Mouse (Mus musculus) megakaryocyte, adult 5-6 weeks (primary cell): ENCODE results near the gene Timm9. TPM values are rescaled to one million over a fixed set of nuclear protein-coding genes. Genes with fewer than 3 reads are reported as not detected.
A peak's percentile ranks its signal among the peaks of the same experiment; 100 is the strongest.

ENCODE experiments used
- ATAC-seq: 2 replicates; pipeline ENCODE4 v1.8.0; 2016; ENCODE audit warnings: mild to moderate bottlenecking, inconsistent platforms; ENCODE audit not compliant: poor library complexity, severe bottlenecking
- total RNA-seq, 2 experiments: library from RNA; stranded (forward) in 1 of 2; stranded (reverse) in 1 of 2; fragments of 153-499, 151-499 nt in 1 of 2; fragments of 221-1000, 200-1000 nt in 1 of 2; gene quantifications; 2 replicates each; pipeline versions ENCODE4 v1.2.3 to v1.2.4; 2015 to 2017

The Timm9 gene
- total RNA-seq (2015) (26.7 and 29.0 TPM in 2 replicates), total RNA-seq (2017) (21.3 and 22.4 TPM in 2 replicates)

DNA sequence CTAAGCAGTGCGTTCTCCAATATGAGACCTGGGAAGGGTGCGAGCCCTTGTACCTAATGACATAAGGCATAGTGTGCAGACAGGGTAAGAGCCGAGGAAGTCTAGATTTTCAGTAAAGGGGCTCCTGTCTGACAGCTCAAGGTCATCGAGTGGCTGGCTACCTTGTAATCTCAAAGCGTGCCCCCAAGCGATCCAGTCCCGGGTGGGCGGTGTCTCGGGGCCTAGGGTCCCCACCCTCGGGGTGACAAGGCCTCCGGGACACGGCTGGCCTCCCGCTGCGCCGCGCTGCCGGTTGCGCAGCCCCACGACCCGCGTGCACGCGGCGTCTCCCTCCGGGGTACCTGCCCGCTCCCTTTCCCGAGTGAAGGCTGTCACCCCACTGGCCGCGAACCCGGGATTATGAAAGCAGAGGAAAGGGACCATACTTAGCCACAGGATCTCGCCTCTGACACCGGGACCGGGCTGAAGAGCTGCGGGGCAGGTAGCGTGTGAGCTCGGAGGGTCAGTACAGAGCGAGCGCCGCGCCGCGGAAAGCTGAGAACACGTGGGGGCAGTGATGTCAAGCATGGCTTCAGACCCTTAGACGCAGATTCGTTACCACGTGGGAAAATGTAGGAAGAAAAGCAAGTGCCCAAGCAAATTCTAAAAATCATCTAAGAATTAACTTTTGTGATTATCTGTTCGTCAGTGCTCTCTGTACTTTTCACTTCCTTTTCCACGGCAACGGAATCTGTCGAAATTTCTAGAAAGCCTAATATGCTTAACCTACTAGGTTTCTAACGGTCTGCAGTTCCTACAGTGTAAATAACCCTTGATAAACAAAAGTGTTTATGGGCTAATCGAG, at the start of gene Timm9, which contains the start of gene 2700049A03Rik:
Timm9 (minus strand) TSS at position 555 of the 844 bp plus-strand sequence.
2700049A03Rik (plus strand) TSS at position 719 of the 844 bp plus-strand sequence.
- peak; percentile 82 for ATAC-seq

DNA sequence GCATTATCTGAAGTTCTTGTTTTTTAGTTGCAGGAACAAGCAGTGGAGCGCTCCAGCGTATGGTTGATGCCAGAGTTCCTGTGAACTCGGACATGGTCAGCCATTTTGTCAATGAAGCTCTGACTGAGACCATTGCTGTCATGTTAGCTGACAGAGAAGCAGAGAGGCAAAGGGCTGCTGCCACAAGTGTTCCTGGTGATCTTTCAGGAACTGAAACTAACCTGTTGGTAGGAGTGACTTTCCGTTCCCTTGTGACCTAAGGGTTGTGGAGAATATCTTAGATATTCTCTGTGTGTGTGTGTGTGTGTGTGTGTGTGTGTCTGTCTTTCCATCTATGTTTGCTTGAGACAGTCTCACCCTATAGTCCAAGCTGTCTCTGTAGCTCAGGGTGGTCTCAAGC, 47.9 kb upstream of the Timm9 start:
- ATAC-seq, result peak; percentile 33; the same call in 1 of the 2 replicates

DNA sequence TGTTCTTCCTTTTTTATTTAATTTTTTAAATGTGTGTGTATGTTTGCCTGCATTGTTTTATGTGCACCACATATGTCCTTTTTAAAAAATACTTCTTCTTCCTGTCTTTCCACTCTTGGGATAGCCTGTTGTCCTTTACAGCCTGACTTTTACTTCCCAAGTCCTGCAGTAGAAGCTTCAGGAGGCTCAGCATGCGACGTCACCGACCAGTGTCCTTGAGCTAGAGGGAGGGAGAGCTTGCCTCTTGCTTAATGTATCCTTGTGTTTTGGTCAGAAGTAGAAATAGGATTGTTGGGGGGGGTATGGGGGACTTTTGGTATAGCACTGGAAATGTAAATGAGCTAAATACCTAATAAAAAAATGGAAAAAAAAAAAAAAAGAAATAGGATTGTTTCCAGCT, 47.3 kb upstream of the Timm9 start:
- ATAC-seq, result no peak

DNA sequence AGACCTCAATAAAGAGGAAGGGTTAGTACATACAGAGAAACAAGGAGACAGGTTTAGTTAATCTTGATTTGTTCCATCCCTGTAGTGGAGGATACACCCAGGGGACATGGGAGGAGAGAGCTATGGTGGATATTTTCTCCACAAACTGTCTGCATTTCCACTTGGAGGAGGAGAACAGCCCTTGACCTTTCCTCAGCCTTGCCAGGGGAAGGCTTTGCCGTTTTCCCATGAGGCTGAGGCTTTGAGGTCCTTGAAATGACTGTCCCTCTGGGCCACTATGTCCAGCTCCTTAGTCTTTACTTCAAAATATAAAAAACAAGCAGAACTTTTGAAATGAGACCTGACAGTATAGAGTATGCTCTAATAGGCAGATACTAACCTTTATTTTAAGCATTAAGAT, 33.4 kb upstream of the Timm9 start:
- no peak for ATAC-seq

DNA sequence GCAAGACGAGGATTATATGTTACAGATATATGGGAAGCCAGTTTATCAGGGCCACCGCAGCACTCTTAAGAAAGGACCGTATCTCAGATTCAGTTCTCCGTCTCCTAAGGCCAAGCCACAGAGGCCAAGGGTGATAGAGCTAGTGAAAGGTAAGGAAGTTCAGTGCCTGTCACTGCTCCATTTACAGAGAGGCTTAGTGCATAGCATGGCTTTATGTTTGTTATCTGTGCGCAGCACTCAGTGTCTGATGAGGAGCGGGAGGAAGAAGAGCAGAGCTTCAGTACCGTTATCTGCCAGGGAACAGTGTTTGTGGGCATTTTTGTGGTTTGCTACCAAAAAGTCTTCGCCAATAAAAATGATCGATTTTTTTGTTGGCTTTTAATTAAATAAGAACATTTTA, 27.9 kb upstream of the Timm9 start:
- no peak for ATAC-seq

DNA sequence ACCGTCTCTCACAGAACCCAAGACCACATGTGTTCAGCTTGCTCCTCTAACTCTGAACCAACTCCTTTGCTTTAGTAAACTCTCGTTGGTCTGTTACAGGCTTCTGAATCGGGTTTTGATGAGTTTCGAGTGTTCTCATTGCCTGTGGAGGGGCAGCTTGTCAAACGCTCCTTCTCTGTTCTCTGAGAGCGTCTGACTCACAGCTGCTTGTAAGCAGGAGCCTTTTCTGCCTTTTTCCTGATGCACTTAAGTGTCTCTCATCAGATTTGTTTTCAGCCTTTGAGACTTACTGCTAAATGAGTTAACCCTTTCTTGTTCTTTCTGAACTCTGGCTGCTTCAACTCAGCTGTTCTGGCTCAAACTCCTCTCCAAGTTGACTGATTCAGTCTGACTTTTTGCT, 21.5 kb upstream of the Timm9 start:
- no peak for ATAC-seq

DNA sequence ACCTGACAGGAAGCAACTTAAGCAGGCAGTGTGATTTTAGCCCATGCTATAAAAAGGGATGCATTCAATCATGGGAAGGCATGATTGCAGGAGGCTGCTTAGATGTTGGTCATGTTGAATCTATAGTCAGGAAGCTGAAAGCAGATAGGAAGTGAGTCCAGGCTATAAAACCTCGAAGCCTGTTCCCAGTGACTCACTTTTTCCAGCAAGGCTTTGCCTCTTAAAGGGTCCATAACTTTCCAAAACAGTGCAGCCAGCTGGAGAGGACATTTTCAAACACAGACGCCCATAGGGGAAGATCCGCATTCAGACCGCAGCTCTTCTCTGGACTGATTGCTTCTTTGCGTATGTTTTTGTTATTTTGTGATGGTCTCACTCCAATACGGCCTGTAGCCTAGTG, 18.5 kb upstream of the Timm9 start:
- ATAC-seq, result no peak

DNA sequence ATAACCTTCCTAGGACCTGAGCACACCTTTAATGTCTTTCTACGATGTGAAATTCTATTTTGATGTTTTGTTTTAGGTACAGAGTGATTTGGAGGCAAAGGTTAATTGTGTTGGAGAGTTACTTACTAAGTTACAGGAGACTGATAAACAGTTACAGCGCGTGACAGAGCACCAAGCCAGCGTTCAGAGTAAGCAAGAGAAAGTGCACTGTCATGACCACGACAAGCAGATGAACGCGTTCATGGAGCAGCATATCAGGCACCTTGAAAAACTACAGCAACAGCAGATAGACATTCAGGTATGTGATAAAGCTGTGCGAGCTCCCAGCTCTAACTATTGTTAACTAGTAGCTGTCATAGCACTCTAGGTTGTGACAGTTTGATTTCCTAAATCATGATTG, 13.7 kb upstream of the Timm9 start:
- ATAC-seq, result no peak

DNA sequence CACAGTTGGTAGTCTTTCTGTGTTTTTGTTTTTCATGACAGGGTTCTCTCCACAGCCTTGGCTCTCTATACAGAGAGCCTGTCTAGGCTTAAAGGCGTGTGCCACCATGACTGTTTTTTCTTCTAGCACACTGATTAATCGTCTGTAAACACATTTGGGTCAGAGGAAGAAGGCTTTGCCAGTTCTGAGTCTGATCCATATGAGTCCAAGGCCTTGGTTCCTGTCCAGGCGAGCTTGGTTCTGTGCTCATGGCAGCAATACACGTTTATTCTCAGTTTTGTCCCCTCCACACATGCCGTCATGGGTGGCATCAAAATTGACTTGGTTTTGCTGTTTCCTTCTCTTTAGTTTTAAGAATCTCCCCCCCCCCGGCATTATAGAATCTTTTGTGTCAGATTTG, 13.0 kb upstream of the Timm9 start:
- ATAC-seq, result no peak

DNA sequence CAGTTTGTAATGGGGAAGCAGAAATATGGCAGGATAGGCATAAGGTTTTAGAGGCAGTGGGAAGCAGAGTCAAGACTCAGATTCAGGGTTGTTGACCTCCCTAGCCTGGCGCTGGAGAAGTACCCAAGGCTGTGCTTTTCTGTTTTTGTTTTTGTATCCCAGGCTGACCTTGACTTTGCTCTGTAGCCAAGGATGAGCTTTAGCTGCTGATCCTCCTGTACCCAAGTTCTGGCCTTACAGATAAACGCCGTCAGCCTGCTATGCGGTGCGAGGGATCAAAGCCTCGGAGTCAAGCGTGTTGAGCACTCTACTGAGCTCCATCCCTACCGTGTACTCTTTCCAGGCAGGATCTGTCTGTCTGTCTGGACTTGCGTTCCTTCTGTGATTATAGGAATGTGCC, 12.3 kb upstream of the Timm9 start:
- no peak for ATAC-seq

DNA sequence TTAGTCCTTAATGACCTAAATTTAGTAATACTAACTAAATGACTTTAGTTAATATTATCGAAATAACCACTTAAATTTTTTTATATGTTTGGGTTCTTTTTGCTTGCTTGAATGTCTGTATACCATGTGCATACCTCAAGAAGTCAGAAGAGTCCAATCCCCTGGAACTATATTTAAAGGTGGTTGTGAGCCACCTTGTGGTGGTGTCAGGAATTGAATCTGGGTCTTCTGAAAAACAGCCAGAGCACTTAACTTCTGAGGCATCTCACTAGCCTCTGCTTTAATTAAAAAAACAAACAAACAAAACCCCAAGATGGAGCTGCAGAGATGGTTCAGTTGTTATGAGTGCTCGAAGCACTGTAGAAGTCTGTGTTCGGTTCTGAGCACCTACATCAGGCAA, 11.2 kb upstream of the Timm9 start:
- 0 out of 2 replicates have a peak, but pooled peaks have one; percentile 56 for ATAC-seq

DNA sequence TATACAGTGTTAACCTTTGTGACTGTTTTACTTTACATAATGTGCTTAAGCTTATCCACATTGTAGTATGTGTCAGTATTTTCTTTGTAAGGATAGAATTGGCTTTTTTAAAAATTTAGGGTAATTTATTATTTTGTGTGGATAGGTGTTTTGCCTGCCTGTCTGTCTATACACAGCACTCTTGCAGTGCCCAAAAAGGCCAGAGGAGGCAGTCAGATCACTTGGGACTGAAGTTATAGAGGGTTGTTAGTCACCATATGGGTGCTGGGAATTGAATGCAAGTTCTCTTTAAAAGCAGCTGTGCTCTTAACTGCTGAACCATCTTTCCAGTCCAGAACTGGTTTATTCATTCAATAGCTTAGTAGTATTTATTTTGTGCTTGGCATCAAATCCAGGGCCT, 4.7 kb upstream of the Timm9 start:
- no peak for ATAC-seq

DNA sequence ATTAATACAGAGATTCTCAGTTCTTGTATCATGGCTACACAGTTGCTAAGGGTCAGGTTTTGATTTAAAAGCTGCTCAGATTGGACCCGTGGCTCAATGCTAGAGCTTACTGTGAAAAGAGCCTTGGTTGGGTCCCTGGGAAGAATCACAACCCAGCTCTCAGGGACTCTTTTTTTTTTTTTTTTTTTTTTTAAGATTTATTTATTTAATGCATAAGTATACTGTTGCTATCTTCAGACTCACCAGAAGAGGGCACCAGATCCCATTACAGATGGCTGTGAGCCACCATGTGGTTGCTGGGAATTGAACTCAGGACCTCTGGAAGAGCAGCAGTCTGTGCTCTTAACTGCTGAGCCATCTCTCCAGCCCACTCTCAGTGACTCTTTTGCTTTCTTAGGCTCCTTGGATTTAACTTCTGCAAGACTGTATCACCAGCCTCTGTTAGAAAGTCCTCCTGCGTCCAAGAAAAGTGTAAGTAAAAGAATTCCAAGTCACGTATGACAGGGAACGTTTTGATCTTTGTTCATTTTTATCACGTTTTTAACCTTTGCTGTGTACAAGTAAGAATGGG, 2.9 kb upstream of the Timm9 start:
- no peak for ATAC-seq

DNA sequence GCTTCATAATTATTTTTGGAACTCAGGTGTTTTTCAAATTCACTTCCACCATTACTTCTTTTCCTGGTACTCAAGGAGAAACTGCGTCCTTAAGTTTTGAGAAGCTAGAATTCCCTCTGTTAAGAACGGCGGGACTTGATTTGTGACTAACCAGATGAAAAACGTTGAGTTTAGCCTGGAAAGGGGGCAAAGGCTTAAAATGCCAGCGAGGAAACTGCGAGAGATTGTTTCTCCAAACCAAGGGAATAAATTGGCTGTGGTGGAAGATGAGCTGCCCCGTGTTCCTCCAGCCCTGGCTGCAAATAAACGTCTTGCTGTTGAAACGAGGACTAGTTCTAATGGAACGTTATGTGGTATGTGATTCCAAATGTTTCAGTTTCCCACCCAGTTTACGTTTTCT, 1.2 kb upstream of the Timm9 start:
- no peak for ATAC-seq

DNA sequence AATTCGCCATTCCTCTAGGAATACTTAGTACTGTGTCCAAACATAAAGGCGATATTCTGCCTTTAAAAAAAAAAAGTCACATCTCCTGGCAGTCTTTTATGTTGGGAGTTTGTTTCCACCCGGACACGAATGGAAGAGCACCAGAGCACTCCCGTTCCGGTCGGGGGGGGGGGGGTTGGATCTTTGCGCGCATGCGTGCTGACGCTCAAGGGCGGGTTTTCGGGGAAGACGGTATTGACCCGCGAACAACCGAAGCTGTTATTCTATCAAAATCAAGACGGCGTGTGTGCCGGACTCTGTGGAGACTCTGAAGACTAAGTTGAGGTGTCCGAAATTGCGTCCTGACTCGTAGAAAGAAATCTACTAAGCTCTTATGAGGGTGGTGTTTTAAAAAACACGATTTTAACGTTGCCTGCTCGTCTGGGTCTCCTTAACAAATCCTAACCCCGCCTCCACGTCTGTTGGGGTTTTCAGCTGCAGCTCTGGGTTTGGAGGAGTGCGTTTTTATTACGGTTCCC, 549 bp upstream of the Timm9 start:
- ATAC-seq, result peak; percentile 92

DNA sequence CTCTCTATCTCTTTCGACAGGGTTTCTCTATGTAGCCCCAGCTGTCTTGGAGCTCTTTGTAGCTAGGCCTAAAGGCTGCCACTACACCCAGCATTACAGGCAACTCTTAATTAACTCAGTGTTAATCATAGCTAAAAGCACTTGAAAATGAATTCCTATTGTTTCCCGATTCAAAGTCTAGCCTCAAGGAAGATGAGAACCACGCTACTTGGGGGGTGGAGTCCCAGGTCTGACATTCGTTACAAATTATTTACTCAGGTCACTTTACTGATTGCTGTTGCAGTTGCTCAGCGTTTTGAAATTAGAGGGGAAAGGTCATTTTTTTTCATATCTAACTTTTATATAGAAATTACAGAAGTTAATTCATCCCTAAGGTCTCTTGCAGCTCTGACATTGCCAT, 903 bp downstream of the Timm9 start:
- no peak for ATAC-seq

DNA sequence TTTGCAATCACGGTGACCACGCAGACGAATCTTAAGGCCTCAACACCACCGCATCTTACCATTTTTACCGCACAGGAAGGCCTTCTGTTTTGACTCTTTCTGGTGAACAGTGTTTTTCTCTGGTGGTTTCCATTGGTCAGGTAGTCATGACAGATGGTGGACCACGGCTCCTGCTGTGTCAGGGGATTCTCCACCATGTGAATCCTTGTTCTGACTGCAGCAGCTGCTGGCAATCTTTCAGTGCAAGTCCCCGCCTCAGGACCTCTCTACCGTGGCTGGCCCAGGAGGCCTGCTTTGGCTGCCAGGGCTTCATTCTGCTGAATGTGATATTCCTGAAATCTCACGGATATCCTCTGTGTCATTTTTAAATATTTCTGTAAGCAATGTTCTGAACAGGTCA, 13.2 kb downstream of the Timm9 start:
- ATAC-seq, result no peak

DNA sequence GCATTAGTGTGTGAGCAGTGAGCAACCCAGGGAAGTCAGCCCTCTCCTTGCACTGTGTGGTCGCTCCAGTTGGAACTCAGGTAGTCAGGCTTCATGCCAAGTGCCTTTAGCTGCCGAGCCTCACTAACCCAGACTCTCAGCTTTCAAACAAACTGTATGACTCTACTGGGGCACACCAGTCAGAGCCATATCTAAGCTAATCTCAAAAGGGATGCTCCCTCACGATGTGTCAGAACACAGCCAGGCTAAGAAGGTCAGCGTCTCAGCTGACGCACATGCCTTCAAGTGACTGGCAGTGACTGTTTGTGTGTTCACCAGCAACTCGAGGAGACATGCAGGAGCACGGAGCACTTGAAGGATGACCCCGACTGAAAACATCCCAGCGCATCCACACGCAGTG, 13.8 kb downstream of the Timm9 start:
- ATAC-seq, result no peak

DNA sequence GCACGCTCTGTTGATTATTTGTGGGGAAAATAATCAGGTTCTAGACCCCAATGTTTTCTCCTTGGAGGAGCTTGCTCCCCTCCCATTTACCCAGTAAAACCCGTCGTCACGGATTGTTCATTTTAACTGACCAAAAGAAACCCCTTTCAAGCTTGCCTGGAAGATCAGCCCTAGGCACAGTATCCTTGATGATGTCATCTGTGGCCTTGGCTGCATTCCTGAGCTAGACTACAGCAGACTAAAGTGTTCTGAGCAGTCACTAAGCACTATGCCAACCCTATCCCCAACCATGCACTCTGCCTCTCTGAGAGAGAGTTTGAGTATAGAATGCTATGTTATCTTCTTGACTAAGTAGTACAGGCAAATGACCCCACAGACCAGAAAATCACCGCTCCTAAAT, 20.1 kb downstream of the Timm9 start:
- no peak for ATAC-seq

DNA sequence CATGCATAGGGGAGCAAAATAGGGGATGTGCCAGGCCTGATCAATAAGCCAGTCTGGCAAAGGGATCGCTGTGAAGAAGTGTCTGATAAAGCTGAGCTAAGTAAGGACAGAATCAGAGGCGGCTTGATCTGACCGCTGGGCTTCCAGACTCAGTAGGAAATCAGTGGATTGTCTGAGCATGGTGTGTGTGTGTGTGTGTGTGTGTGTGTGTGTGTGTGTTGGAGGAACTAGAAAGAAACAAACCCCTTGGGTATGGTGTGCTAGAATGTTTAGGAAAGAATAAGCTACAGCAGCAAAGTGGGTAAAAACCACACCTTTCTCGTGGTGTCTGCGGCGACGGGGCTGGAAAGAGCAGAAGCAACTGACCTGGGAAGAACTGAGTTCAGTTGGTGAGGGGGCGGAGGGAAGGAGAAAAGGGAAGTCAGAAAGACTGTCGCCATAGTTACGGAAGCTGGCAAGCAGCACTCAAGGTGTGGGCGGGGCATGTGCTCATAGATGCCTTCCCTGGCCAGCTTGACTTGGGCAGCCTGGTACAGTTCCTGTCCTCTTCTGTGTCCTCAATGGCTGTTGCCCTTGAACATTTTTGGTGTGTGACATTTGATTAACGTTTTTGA, 22.7 kb downstream of the Timm9 start:
- ATAC-seq, result peak; percentile 99

DNA sequence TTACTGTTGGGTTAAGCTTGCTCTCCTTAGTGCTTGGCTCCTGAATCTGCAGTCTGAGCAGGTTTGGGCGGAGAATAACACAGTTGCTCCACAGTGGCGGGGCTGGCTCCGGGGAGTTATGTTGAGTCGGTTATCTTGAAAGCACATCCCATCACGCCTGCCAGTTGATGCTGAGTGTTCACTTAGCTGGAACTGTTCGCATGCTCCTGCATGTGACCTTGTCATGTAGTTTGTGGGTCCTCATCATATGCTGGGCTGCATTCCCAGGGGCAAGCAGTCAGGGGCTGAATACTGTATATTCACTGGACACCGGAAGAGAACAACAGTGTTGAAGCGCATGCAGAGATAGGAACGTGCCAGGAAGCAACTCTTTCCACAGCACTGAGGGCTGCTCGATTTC, 23.4 kb downstream of the Timm9 start:
- ATAC-seq, result no peak

DNA sequence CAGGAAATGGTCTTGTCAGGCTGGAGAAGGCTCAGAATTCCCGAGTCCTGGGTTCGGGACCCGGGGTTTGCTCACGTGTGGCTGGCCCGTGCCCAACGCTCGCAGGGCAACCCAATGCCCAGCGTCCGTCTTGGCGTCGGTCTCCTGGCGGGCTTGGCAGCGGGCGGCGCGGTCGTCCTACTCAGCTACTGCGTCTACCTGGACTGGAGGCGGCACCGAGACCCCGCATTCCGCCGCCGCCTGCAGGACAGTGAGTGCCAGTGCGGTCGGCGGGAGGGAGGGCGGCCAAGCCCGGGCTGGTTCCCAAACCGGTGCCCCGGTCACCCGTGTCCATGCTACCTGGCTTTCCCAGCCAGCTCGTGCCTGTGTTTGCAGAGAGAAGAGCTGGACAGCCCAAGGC, 25.2 kb downstream of the Timm9 start, which contains the start of gene Tomm20l:
Tomm20l (plus strand) TSS at position 98 of the 400 bp plus-strand sequence.
- ATAC-seq, result peak; percentile 51
